Mouse (Mus musculus): ENCODE data around the gene Rasef. TPM values are rescaled to one million over a fixed set of nuclear protein-coding genes. Genes with fewer than 3 reads are reported as not detected.
"Not testable (repeated sequence)": the region's sequence is repeated elsewhere in the genome, so short reads cannot be mapped to it uniquely, and the experiment has no call there.

The Rasef gene
- total and polyA plus RNA-seq, 2 experiments from 2014 or later: 0.22 to 2.1 TPM

DNA sequence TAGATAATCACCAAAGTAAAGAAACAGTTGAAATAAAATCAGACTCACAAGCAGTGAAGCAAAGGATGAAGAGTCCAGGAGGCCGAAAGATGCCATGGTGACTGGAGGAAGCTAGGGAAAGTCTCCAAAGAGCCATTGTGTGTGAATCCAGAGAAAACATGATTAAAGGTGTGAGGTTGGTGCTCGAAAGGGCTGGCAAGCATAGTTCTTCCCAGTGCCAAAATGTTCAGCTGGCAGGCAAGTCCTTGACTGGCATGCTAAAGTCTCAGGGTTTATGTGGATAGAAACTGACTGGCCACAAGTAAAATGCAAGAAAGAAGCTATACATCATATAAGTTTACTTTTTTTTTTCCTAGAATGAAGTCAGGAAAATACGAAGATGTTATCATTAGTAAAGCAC is 22.6 kb downstream of the Rasef start:
- Histone ChIP-seq H3K9me3 (replicated peaks; ENCODE audit: control insufficient read depth, low read length) (no peaks in the 10 kb centered on the region), H3K36me3 (replicated peaks; ENCODE audit: control insufficient read depth, insufficient read depth, low read length) (no peaks in the 10 kb centered on the region), H3K4me2 (ENCODE audit: low read depth, low read length) (no peak overlapping the region), H3K4me1 (ENCODE audit: control insufficient read depth, insufficient read depth) (no peaks in the 10 kb centered on the region), H3K4me3 (ENCODE audit: low read depth, low read length) (no peak overlapping the region), H3K27ac (ENCODE audit: low read depth) (no peak overlapping the region), H3K9ac (replicated peaks; ENCODE audit: low read depth, low read length) (no peak overlapping the region), H3K27me3 (ENCODE audit: control insufficient read depth, insufficient read depth, low read length) (no peaks in the 10 kb centered on the region)
- 63% methylated on average over 3 of the region's 3 CpGs for WGBS
- no peak for DNase-seq (ENCODE audit: low spot score)
- ATAC-seq (ENCODE audit: insufficient read depth, low read depth): no peak
- TF ChIP-seq CTCF (IDR thresholded peaks at IDR 0.05; ENCODE audit: low read depth) (no peak), EP300 (IDR thresholded peaks at IDR 0.05; ENCODE audit: low read depth) (no peak)

DNA sequence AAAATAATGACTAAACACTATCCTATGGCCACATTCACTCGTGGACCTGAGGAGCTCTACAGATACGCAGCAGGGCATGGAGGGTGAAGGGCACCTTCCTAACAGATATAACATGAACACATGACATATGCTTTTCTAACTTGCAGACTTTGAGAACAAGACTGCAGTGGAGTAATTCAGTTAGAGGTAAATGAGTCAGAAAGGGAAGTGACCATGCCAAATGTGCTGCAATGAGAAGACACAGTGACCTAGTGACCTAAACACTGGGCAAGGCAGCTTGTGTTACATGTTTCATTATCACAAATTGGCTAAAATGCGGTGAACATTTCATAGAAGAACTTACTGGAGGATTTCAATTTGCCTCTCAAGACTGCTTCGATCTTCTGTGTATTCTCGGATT is 42.6 kb downstream of the Rasef start:
- H3K4me1 ChIP-seq (ENCODE audit: control insufficient read depth, insufficient read depth): no peaks in the 10 kb centered on the region
- H3K9me3 ChIP-seq (replicated peaks; ENCODE audit: control insufficient read depth, low read length): no peaks in the 10 kb centered on the region
- no peak overlapping the region for H3K27ac ChIP-seq (ENCODE audit: low read depth)
- no peak for ATAC-seq (ENCODE audit: insufficient read depth, low read depth)
- 74% methylated on average over 5 of the region's 5 CpGs for WGBS
- H3K9ac ChIP-seq (replicated peaks; ENCODE audit: low read depth, low read length): no peak overlapping the region
- H3K4me2 ChIP-seq (ENCODE audit: low read depth, low read length): no peak overlapping the region
- no peak for DNase-seq (ENCODE audit: low spot score)
- H3K27me3 ChIP-seq (ENCODE audit: control insufficient read depth, insufficient read depth, low read length): no peaks in the 10 kb centered on the region
- H3K4me3 ChIP-seq (ENCODE audit: low read depth, low read length): no peak overlapping the region
- H3K36me3 ChIP-seq (replicated peaks; ENCODE audit: control insufficient read depth, insufficient read depth, low read length): no peaks in the 10 kb centered on the region
- TF ChIP-seq CTCF (IDR thresholded peaks at IDR 0.05; ENCODE audit: low read depth): no peak

DNA sequence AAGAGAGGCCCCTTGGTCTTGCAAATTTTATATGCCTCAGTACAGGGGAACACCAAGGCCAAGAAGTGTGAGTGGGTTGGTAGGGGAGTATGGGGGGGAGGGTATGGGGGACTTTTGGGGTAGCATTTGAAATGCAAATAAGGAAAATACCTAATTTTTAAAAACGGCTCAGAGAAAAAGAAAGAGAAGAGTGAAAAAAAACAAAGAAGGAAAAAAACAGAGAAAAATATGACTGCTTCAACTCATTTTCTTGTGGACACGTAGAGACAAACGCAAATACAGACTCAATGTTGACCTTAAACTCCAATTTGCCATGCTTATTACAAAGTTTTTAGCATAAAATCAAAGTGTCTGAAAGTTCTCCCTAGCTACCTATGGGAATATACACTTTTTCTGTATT is 51.4 kb downstream of the Rasef start:
- H3K9me3 ChIP-seq (replicated peaks; ENCODE audit: control insufficient read depth, low read length): no peaks in the 10 kb centered on the region
- ATAC-seq (ENCODE audit: insufficient read depth, low read depth) (no peak), DNase-seq (ENCODE audit: low spot score) (no peak)
- no peak overlapping the region for H3K27ac ChIP-seq (ENCODE audit: low read depth)
- H3K27me3 ChIP-seq (ENCODE audit: control insufficient read depth, insufficient read depth, low read length): no peaks in the 10 kb centered on the region
- no peak overlapping the region for H3K9ac ChIP-seq (replicated peaks; ENCODE audit: low read depth, low read length)
- H3K4me2 ChIP-seq (ENCODE audit: low read depth, low read length): no peak overlapping the region
- H3K4me1 ChIP-seq (ENCODE audit: control insufficient read depth, insufficient read depth): no peaks in the 10 kb centered on the region
- 73% methylated on average over 3 of the region's 3 CpGs for WGBS
- H3K4me3 ChIP-seq (ENCODE audit: low read depth, low read length): no peak overlapping the region
- H3K36me3 ChIP-seq (replicated peaks; ENCODE audit: control insufficient read depth, insufficient read depth, low read length): no peaks in the 10 kb centered on the region
- no peak for TF ChIP-seq EP300 (IDR thresholded peaks at IDR 0.05; ENCODE audit: low read depth)
- no peak for TF ChIP-seq CTCF (IDR thresholded peaks at IDR 0.05; ENCODE audit: low read depth)

DNA sequence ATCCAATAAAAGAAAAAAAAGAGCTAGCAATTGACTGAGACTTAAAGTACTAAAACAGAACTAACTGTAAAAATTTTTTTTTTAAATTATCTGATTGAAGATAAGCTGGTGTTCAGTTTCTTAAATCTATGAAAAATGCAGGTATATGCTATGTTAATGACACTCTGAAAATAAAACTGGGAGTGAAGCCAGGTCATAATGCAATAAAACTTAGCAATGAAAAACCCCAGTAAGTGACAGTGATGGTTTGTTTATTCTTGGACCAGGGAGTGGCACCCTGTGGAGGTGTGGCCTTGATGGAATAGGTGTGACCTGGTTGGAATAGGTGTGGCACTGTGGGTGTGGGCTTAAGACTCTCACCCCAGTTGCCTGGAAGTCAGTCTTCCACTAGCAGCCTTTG is 71.0 kb downstream of the Rasef start:
- Histone ChIP-seq H3K9ac (replicated peaks; ENCODE audit: low read depth, low read length) (no peak overlapping the region), H3K9me3 (replicated peaks; ENCODE audit: control insufficient read depth, low read length) (no peaks in the 10 kb centered on the region), H3K4me1 (ENCODE audit: control insufficient read depth, insufficient read depth) (no peaks in the 10 kb centered on the region), H3K4me3 (ENCODE audit: low read depth, low read length) (no peak overlapping the region), H3K4me2 (ENCODE audit: low read depth, low read length) (no peak overlapping the region), H3K27ac (ENCODE audit: low read depth) (no peak overlapping the region), H3K36me3 (replicated peaks; ENCODE audit: control insufficient read depth, insufficient read depth, low read length) (no peaks in the 10 kb centered on the region), H3K27me3 (ENCODE audit: control insufficient read depth, insufficient read depth, low read length) (no peaks in the 10 kb centered on the region)
- no peak for DNase-seq (ENCODE audit: low spot score)
- ATAC-seq (ENCODE audit: insufficient read depth, low read depth): no peak
- TF ChIP-seq EP300 (IDR thresholded peaks at IDR 0.05; ENCODE audit: low read depth): no peak

DNA sequence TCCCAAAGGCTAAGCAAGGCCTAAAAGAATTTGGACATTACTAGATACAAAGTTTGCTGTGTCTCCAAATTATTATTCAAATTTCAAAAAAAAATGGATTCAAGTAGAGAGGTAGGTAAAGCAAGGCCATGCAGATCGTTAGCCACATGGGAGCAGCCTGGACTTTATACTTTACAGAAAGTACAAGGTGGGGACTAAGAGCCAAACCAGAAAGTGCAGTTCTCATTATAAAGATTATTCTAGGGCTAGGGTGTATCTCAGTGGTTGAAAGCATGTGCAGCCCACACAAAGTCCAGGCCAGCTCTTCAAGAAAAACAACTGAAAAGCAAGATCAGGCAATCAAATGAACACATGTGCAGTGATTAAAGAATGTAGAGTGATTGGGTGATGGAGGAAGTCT is 72.0 kb downstream of the Rasef start:
- no peak overlapping the region for H3K4me3 ChIP-seq (ENCODE audit: low read depth, low read length)
- H3K4me2 ChIP-seq (ENCODE audit: low read depth, low read length): no peak overlapping the region
- no peaks in the 10 kb centered on the region for H3K9me3 ChIP-seq (replicated peaks; ENCODE audit: control insufficient read depth, low read length)
- no peak for DNase-seq (ENCODE audit: low spot score)
- ATAC-seq (ENCODE audit: insufficient read depth, low read depth): no peak
- 83% methylated on average over 1 of the region's 1 CpGs for WGBS
- no peak for TF ChIP-seq CTCF (IDR thresholded peaks at IDR 0.05; ENCODE audit: low read depth)
- TF ChIP-seq EP300 (IDR thresholded peaks at IDR 0.05; ENCODE audit: low read depth): no peak
- no peaks in the 10 kb centered on the region for H3K27me3 ChIP-seq (ENCODE audit: control insufficient read depth, insufficient read depth, low read length)
- no peak overlapping the region for H3K9ac ChIP-seq (replicated peaks; ENCODE audit: low read depth, low read length)
- no peak overlapping the region for H3K27ac ChIP-seq (ENCODE audit: low read depth)
- H3K36me3 ChIP-seq (replicated peaks; ENCODE audit: control insufficient read depth, insufficient read depth, low read length): no peaks in the 10 kb centered on the region
- no peaks in the 10 kb centered on the region for H3K4me1 ChIP-seq (ENCODE audit: control insufficient read depth, insufficient read depth)

DNA sequence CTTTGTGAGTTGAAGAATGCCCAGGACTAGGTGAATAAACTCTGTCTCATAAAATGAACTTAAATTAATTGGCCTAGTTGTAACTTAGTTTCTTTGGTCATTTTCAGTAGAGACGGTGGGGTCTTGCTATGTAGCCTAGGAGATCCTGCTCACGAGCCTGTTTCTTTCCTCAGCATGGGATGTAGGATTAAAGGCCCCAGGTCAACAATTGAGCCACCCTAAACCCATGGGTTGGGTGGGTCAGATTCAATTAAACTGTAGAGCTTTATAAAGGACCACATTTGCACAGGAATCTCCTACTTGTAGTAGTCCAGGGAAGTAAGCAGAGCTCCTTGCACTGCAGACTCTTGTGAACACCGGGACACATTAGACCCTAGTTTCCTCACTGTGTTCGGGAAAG is 107.6 kb downstream of the Rasef start, which contains the start of gene Gm428:
Gene Gm428 (plus strand): TSS at position 301 of the 400 bp plus-strand sequence.
- not testable (repeated sequence) for H3K9ac ChIP-seq (replicated peaks; ENCODE audit: low read depth, low read length); ATAC-seq (ENCODE audit: insufficient read depth, low read depth); DNase-seq (ENCODE audit: low spot score); H3K27ac ChIP-seq (ENCODE audit: low read depth); H3K9me3 ChIP-seq (replicated peaks; ENCODE audit: control insufficient read depth, low read length); H3K36me3 ChIP-seq (replicated peaks; ENCODE audit: control insufficient read depth, insufficient read depth, low read length); H3K27me3 ChIP-seq (ENCODE audit: control insufficient read depth, insufficient read depth, low read length); H3K4me2 ChIP-seq (ENCODE audit: low read depth, low read length); H3K4me1 ChIP-seq (ENCODE audit: control insufficient read depth, insufficient read depth); H3K4me3 ChIP-seq (ENCODE audit: low read depth, low read length)
- WGBS: no CpG with 5 or more reads among the region's 4 CpGs

DNA sequence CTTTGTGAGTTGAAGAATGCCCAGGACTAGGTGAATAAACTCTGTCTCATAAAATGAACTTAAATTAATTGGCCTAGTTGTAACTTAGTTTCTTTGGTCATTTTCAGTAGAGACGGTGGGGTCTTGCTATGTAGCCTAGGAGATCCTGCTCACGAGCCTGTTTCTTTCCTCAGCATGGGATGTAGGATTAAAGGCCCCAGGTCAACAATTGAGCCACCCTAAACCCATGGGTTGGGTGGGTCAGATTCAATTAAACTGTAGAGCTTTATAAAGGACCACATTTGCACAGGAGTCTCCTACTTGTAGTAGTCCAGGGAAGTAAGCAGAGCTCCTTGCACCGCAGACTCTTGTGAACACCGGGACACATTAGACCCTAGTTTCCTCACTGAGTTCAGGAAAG is 122.7 kb downstream of the Rasef start, which contains the start of gene Gm11239:
Gene Gm11239 (plus strand): TSS at position 301 of the 400 bp plus-strand sequence.
- H3K36me3 ChIP-seq (replicated peaks; ENCODE audit: control insufficient read depth, insufficient read depth, low read length); H3K9ac ChIP-seq (replicated peaks; ENCODE audit: low read depth, low read length); H3K4me3 ChIP-seq (ENCODE audit: low read depth, low read length); H3K9me3 ChIP-seq (replicated peaks; ENCODE audit: control insufficient read depth, low read length); H3K27me3 ChIP-seq (ENCODE audit: control insufficient read depth, insufficient read depth, low read length); ATAC-seq (ENCODE audit: insufficient read depth, low read depth); H3K4me2 ChIP-seq (ENCODE audit: low read depth, low read length); DNase-seq (ENCODE audit: low spot score); H3K4me1 ChIP-seq (ENCODE audit: control insufficient read depth, insufficient read depth); H3K27ac ChIP-seq (ENCODE audit: low read depth): not testable (repeated sequence)
- WGBS: no CpG with 5 or more reads among the region's 4 CpGs

Data from heart, postnatal 0 days (tissue).